Mouse (Mus musculus) CH12.LX (cell line): ENCODE data around the gene Mrps22. TPM values are rescaled to one million over a fixed set of nuclear protein-coding genes. Genes with fewer than 3 reads are reported as not detected.

Experiments used
- DNase-seq: peaks from one replicate; pipeline ENCODE4 v3.0.0-alpha.2; 2013; ENCODE audit errors: extremely low read depth
- H3K27ac ChIP-seq: 2 replicates; pipeline ENCODE4 v1.5.1; 2012; ENCODE audit warnings: low read depth, mild to moderate bottlenecking, control low read depth, moderate library complexity; ENCODE audit not compliant: insufficient read depth
- H3K27me3 ChIP-seq: replicated peaks from 2 replicates; pipeline ENCODE3; 2012; ENCODE audit warnings: inconsistent platforms
- H3K36me3 ChIP-seq, 2 experiments: replicated peaks in 1 of 2; 2 replicates each; pipeline versions ENCODE3 to v1.6.1; 2012; ENCODE audit warnings: inconsistent platforms in 1 of 2, low read length in 1 of 2, mild to moderate bottlenecking in 1 of 2, mixed read lengths in 1 of 2, moderate library complexity in 1 of 2; ENCODE audit not compliant: control insufficient read depth in 1 of 2, insufficient read depth in 1 of 2
- H3K4me1 ChIP-seq, 2 experiments: 2 replicates each; pipeline ENCODE4 v1.6.1; 2012; ENCODE audit warnings: inconsistent platforms in 1 of 2, moderate library complexity in 1 of 2; ENCODE audit not compliant: insufficient read depth in 2 of 2, control insufficient read depth in 1 of 2
- H3K4me2 ChIP-seq: 2 replicates; pipeline ENCODE4 v1.6.1; 2012; ENCODE audit warnings: low read depth, mild to moderate bottlenecking, control low read depth; ENCODE audit not compliant: poor library complexity, insufficient read depth, severe bottlenecking
- H3K4me3 ChIP-seq, 3 experiments: fragments of 150-350 bp in 1 of 3; sonication (generic) in 1 of 3; replicated peaks in 1 of 3; 2 replicates each; pipeline versions ENCODE3 to v1.5.1; 2011 to 2012; ENCODE audit warnings: low read depth in 2 of 3, low read length in 2 of 3, mild to moderate bottlenecking in 2 of 3, moderate library complexity in 2 of 3, control low read depth in 1 of 3, improper control_type of control experiment in 1 of 3, inconsistent platforms in 1 of 3, mixed read lengths in 1 of 3; ENCODE audit not compliant: poor library complexity in 1 of 3
- H3K79me2 ChIP-seq: replicated peaks from 2 replicates; pipeline ENCODE4 v1.6.1; 2012; ENCODE audit warnings: mild to moderate bottlenecking, moderate library complexity; ENCODE audit not compliant: control insufficient read depth, poor library complexity, insufficient read depth, severe bottlenecking; ENCODE audit errors: extremely low read depth
- H3K9ac ChIP-seq: 2 replicates; pipeline ENCODE4 v1.6.1; 2012; ENCODE audit warnings: low read depth, mild to moderate bottlenecking, control low read depth, moderate library complexity; ENCODE audit not compliant: insufficient read depth
- H3K9me3 ChIP-seq: replicated peaks from 2 replicates; pipeline ENCODE3; 2012; ENCODE audit warnings: low read length, inconsistent platforms, mixed read lengths
- CHD1 ChIP-seq: IDR thresholded peaks from 2 replicates; pipeline ENCODE4 v1.6.1; 2012; ENCODE audit warnings: low read depth, low read length, improper control_type of control experiment, inconsistent platforms
- ELF1 ChIP-seq: IDR thresholded peaks from 2 replicates; pipeline ENCODE4 v1.6.1; 2014; ENCODE audit warnings: low read depth, mild to moderate bottlenecking, inconsistent platforms, low read length, improper control_type of control experiment
- ETS1 ChIP-seq: conservative IDR thresholded peaks from 2 replicates; pipeline ENCODE4 v1.6.1; 2012; ENCODE audit warnings: low read depth, mild to moderate bottlenecking, inconsistent platforms, low read length, improper control_type of control experiment, moderate library complexity
- GABPA ChIP-seq: IDR thresholded peaks from 2 replicates; pipeline ENCODE4 v1.6.1; 2012; ENCODE audit warnings: low read depth, low read length, improper control_type of control experiment, inconsistent platforms; ENCODE audit not compliant: insufficient replicate concordance
- MAX ChIP-seq: IDR thresholded peaks from 2 replicates; pipeline ENCODE4 v1.6.1; 2011; ENCODE audit warnings: low read length, improper control_type of control experiment
- MEF2A ChIP-seq: IDR thresholded peaks from 2 replicates; pipeline ENCODE4 v1.6.1; 2014; ENCODE audit warnings: low read depth, mild to moderate bottlenecking, inconsistent platforms, low read length, improper control_type of control experiment, borderline replicate concordance
- MXI1 ChIP-seq: IDR thresholded peaks from 2 replicates; pipeline ENCODE4 v1.6.1; 2011; ENCODE audit warnings: mild to moderate bottlenecking, low read depth, low read length, improper control_type of control experiment
- PAX5 ChIP-seq: IDR thresholded peaks from 2 replicates; pipeline ENCODE4 v1.6.1; 2012; ENCODE audit warnings: low read length, inconsistent platforms, mixed read lengths
- POLR2AphosphoS2 ChIP-seq: IDR thresholded peaks from 2 replicates; pipeline ENCODE4 v1.6.1; 2011; ENCODE audit warnings: low read depth, low read length, improper control_type of control experiment
- RCOR1 ChIP-seq: conservative IDR thresholded peaks from 2 replicates; pipeline ENCODE4 v1.6.1; 2012; ENCODE audit warnings: low read depth, mild to moderate bottlenecking, inconsistent platforms, low read length, improper control_type of control experiment
- SMC3 ChIP-seq: IDR thresholded peaks from 2 replicates; pipeline ENCODE4 v1.6.1; 2011; ENCODE audit warnings: low read depth, low read length, improper control_type of control experiment
- TBP ChIP-seq: conservative IDR thresholded peaks from 2 replicates; pipeline ENCODE4 v1.6.1; 2011; ENCODE audit warnings: low read depth, low read length, improper control_type of control experiment
- UBTF ChIP-seq: IDR thresholded peaks from 2 replicates; pipeline ENCODE4 v1.6.1; 2012; ENCODE audit warnings: low read depth, mild to moderate bottlenecking, inconsistent platforms, low read length, improper control_type of control experiment, moderate library complexity
- dilution Hi-C: fragments of 300-500 bp; cut with MboI; formaldehyde crosslinking; loops from 2 replicates; pipeline ENCODE4 v1.14.3; 2020; ENCODE audit warnings: low sequenced_read_pairs; ENCODE audit not compliant: extremely low pct_unique_long_range_greater_than_20kb, extremely low pct_ligation_motif_present
- in situ Hi-C: fragments of 300-500 bp; cut with MboI; formaldehyde crosslinking; loops from 3 replicates; pipeline ENCODE4 v1.14.3; 2019; ENCODE audit warnings: low sequenced_read_pairs, low pct_ligation_motif_present, low pct_unique_long_range_greater_than_20kb, mixed read lengths
- polyA plus RNA-seq: library from polyadenylated mRNA; unstranded; fragments of >175 nt; gene quantifications from 2 replicates; pipeline ENCODE4 v1.2.1, GENCODE M21; 2012; ENCODE audit warnings: low read depth; ENCODE audit not compliant: insufficient read length
- total RNA-seq, 2 experiments: library from RNA; depleted of rRNA; stranded (reverse); fragments of 300-350 nt in 1 of 2; fragments of >200 nt in 1 of 2; gene quantifications; 2 replicates each; pipeline ENCODE4 v1.2.3; 2012 to 2014

The Mrps22 gene
- total and polyA plus RNA-seq, 3 experiments = 63.0 to 112 (median 65.0) TPM

DNA sequence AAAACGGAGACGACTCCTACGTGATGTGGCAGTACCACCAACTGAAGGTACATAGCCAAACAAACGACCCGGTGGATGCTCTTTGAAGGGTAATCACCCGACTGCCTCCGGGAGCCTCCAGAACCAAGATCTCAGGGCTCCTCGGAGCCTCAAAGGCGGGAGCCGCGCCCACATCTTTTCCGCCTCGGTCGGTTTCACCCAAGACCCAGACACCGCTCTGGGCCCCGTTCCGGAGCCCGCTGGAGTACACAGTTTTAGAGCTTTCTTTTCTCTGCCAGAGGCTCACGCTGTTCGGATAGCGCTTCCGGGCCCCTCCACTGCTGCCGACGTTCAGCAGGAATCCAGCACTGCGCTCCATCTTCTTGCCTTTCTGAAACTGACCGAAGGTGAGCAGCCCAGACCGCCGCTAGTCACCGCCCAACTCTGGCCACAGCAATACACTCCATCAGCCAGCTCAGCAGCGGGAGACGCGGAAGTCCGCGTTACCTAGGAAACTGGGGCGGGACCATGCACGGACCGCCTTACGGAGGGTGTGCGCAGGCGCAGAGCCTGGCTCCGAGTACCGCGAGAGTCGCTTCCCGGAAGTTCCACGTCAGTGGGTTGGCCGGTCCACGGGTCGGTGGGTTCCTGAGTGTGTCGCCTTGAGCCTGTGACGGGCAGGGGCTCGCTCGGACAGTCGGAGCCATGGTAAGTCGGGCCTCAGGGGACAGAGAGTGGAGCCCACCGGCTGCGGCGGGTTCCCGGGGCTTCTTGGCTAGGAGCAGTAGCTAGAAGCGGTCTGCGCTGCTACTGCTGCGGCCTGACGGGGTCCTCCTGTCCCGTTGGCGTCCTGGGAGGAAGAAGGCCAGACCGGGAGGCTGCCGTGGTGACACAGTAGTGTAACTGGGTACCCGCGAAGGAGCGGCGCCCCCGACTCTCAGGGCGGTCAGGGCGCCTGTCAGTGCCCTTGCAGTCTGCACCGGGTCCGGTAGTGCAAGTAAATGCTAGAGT is 38.0 kb downstream of the Mrps22 start, which contains the start of gene Copb2 (continued):
- TF ChIP-seq UBTF (no peak), TBP (peak; percentile 69; the same call in 1 of the 2 replicates), ETS1 (no peak), MEF2A (peak; percentile 6; the same call in 1 of the 2 replicates), MXI1 (peak; percentile 92), POLR2AphosphoS2 (peak; percentile 48; the same call in 1 of the 2 replicates)

DNA sequence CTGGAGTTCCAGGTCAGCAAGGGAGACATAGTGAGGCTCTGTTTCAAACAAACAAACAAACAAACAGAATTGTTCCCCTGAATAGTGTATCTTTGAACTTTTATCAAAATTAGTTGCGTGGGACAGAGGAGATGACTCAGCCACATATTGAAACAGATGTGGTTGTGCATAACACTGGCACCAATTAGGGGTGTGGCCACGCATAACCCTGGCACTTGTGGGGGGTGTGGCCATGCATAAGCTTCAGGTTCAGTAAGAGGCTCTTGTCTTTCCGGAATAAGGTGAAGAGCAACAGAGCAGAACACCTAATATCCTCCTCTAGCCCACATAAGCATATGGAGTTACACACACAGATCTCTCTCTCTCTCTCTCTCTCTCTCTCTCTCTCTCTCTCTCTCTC is 57.4 kb downstream of the Mrps22 start:
- dilution Hi-C loops (no loop called here), in situ Hi-C loops (loop anchor here (5.0 to 10.0 kb wide), 2 partner anchors 99 to 127 kb away; no protein-coding TSS in a partner anchor)
- no peaks in the 10 kb centered on the region for H3K4me1 ChIP-seq
- no peak overlapping the region for H3K27ac ChIP-seq
- no peak overlapping the region for H3K4me2 ChIP-seq
- no peak for TF ChIP-seq RCOR1
- TF ChIP-seq ELF1 = no peak
- no peak for TF ChIP-seq CHD1
- TF ChIP-seq SMC3 = no peak
- TF ChIP-seq ETS1 = no peak
- no peak for TF ChIP-seq PAX5
- no peak for TF ChIP-seq GABPA
- TF ChIP-seq MAX = no peak
- no peak for DNase-seq
- no peaks in the 10 kb centered on the region for H3K9me3 ChIP-seq
- H3K36me3 ChIP-seq = no peaks in the 10 kb centered on the region
- H3K27me3 ChIP-seq = no peaks in the 10 kb centered on the region
- H3K9ac ChIP-seq = no peak overlapping the region
- no peak overlapping the region for H3K4me3 ChIP-seq
- H3K79me2 ChIP-seq = no peaks in the 10 kb centered on the region

Other genes with a start within 250 kb of the Mrps22 start
- 0.04 TPM in 1 of 2 replicates, not detected in the other for gene Rbp1, start 178.7 kb downstream of the Mrps22 start, total RNA-seq (2012; rRNA removed)
- not detected in 2 replicates for gene Rbp1, start 178.7 kb downstream of the Mrps22 start, total RNA-seq (2014; rRNA removed)
- gene Rbp1, start 178.7 kb downstream of the Mrps22 start, polyA plus RNA-seq = 0.12 TPM in 1 of 2 replicates, not detected in the other
- gene Rbp2, start 115.5 kb downstream of the Mrps22 start, total RNA-seq (2012; rRNA removed) = 1.8 and 2.3 TPM in 2 replicates
- gene Rbp2, start 115.5 kb downstream of the Mrps22 start, total RNA-seq (2014; rRNA removed) = 1.1 and 1.9 TPM in 2 replicates
- gene Rbp2, start 115.5 kb downstream of the Mrps22 start, polyA plus RNA-seq = 1.7 TPM in 2 replicates
- 92.8 and 114 TPM in 2 replicates for gene Copb2, start 37.9 kb downstream of the Mrps22 start, total RNA-seq (2012; rRNA removed)
- gene Copb2, start 37.9 kb downstream of the Mrps22 start, total RNA-seq (2014; rRNA removed) = 101 and 106 TPM in 2 replicates
- 122 and 130 TPM in 2 replicates for gene Copb2, start 37.9 kb downstream of the Mrps22 start, polyA plus RNA-seq
- not detected in 2 replicates for gene Prr23a1, start 240.8 kb upstream of the Mrps22 start, total RNA-seq (2012; rRNA removed)
- gene Prr23a1, start 240.8 kb upstream of the Mrps22 start, total RNA-seq (2014; rRNA removed) = not detected in 2 replicates
- not detected in 2 replicates for gene Prr23a1, start 240.8 kb upstream of the Mrps22 start, polyA plus RNA-seq